Comparison of ENCODE assay signal across 13 mouse cellular contexts in the genomic region with DNA sequence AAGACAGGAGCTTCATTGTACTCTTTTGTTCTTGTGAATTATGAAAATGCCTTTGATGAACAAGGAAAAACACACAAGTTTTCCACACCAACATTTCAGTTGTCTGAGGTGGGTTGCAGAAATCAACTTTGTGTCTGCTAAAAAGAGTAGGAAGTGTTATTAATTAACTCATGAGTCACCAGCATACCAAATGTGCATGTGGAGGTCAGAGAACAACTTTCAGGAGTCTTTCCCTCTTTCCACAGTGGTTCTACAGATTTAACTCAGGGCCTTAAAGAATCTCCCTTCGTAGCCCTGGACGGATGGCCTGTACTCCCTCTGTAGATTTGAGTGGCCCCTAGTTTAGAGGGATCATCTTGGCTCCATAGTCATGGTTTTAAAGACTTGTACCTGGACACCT.
"Had no signal": no experiment of that assay in that cellular context is flagged by ENCODE, and none has a peak within 500 bp of the region (broad histone marks: within the 10 kb centered on the region; RNA-seq: fewer than 3 reads in every experiment).

No protein-coding gene starts in this region.

- H3K4me3 ChIP-seq: hindbrain, embryonic 15.5 days; left cerebral cortex, adult 2 months; limb, embryonic 10.5 days; liver, embryonic 15.5 days had no signal

- H3K9me3 ChIP-seq: hindbrain, embryonic 15.5 days; limb, embryonic 10.5 days; liver, embryonic 15.5 days; midbrain, embryonic 10.5 days had no signal

- H3K4me2 ChIP-seq: hindbrain, embryonic 15.5 days; liver, embryonic 11.5 days; liver, embryonic 15.5 days had no signal

- H3K27me3 ChIP-seq: hindbrain, embryonic 15.5 days had no signal

- H3K4me1 ChIP-seq: liver, embryonic 15.5 days had no signal

- H3K9ac ChIP-seq: hindbrain, embryonic 15.5 days; liver, embryonic 15.5 days had no signal

- ATAC-seq: lung, postnatal 0 days had no signal

- H3K36me3 ChIP-seq: hindbrain, embryonic 15.5 days; limb, embryonic 10.5 days; liver, embryonic 15.5 days; midbrain, embryonic 10.5 days had no signal

- H3K27ac ChIP-seq: hindbrain, embryonic 15.5 days; left cerebral cortex, adult 2 months; limb, embryonic 10.5 days; liver, embryonic 15.5 days; midbrain, embryonic 10.5 days had no signal

- DNase-seq: lung, adult 2 months; lung, postnatal 36 days; right cerebral cortex, adult 18-20 months; right cerebral cortex, postnatal 4 days; spleen, adult 18-20 months; thymus, postnatal 36 days had no signal
